Mouse (Mus musculus): ENCODE results near the gene Ldhal6b. TPM values are rescaled to one million over a fixed set of nuclear protein-coding genes. Genes with fewer than 3 reads are reported as not detected.

Gene Ldhal6b
- total and polyA plus RNA-seq, 2 experiments from 2014 or later = 1.3 TPM; not detected in 1

GRCm38 (mm10) chr17:5411205-5411604 is 7.4 kb downstream of the Ldhal6b start:
- TF ChIP-seq CTCF (IDR thresholded peaks at IDR 0.05; ENCODE audit: low read depth) = no peak
- no peaks in the 10 kb centered on the region for H3K27me3 ChIP-seq (ENCODE audit: insufficient read depth, low read length)
- no peak overlapping the region for H3K4me2 ChIP-seq (ENCODE audit: low read depth)
- H3K9me3 ChIP-seq (ENCODE audit: low read length) = no peaks in the 10 kb centered on the region
- no peak overlapping the region for H3K4me3 ChIP-seq (ENCODE audit: low read depth, low read length)
- no peak overlapping the region for H3K27ac ChIP-seq (ENCODE audit: low read depth, low read length)
- WGBS = 94% methylated on average over 17 of the region's 17 CpGs
- no peak overlapping the region for H3K9ac ChIP-seq
- DNase-seq = no peak
- no peaks in the 10 kb centered on the region for H3K4me1 ChIP-seq (ENCODE audit: insufficient read depth)
- no peak for ATAC-seq
- H3K36me3 ChIP-seq (ENCODE audit: insufficient read depth) = peaks cover 5% of the 10 kb centered on the region; the same call in 1 of the 2 replicates

GRCm38 (mm10) chr17:5410336-5410735 is 8.2 kb downstream of the Ldhal6b start:
- no peak for TF ChIP-seq CTCF (IDR thresholded peaks at IDR 0.05; ENCODE audit: low read depth)
- WGBS = 85% methylated on average over 4 of the region's 4 CpGs

GRCm38 (mm10) chr17:5407030-5407429 is 11.5 kb downstream of the Ldhal6b start:
- no peak overlapping the region for H3K27ac ChIP-seq (ENCODE audit: low read depth, low read length)
- WGBS = 60% methylated on average over 6 of the region's 6 CpGs
- ATAC-seq = no peak

More at GRCm38 (mm10) chr17:5410336-5410735, 8.2 kb downstream of the Ldhal6b start:
- Histone ChIP-seq H3K27ac (ENCODE audit: low read depth, low read length) (no peak overlapping the region), H3K9me3 (ENCODE audit: low read length) (no peaks in the 10 kb centered on the region), H3K9ac (no peak overlapping the region), H3K4me1 (ENCODE audit: insufficient read depth) (no peaks in the 10 kb centered on the region), H3K4me2 (ENCODE audit: low read depth) (no peak overlapping the region), H3K27me3 (ENCODE audit: insufficient read depth, low read length) (peaks cover 3% of the 10 kb centered on the region; the same call in 1 of the 2 replicates), H3K4me3 (ENCODE audit: low read depth, low read length) (no peak overlapping the region), H3K36me3 (ENCODE audit: insufficient read depth) (peaks cover 5% of the 10 kb centered on the region; the same call in 1 of the 2 replicates)
- DNase-seq (no peak), ATAC-seq (no peak)

GRCm38 (mm10) chr17:5406566-5406965 is 12.0 kb downstream of the Ldhal6b start:
- Histone ChIP-seq H3K9ac (no peak overlapping the region), H3K36me3 (ENCODE audit: insufficient read depth) (peaks cover 5% of the 10 kb centered on the region; the same call in 1 of the 2 replicates), H3K9me3 (ENCODE audit: low read length) (no peaks in the 10 kb centered on the region), H3K27ac (ENCODE audit: low read depth, low read length) (no peak overlapping the region), H3K4me1 (ENCODE audit: insufficient read depth) (no peaks in the 10 kb centered on the region), H3K4me2 (ENCODE audit: low read depth) (no peak overlapping the region), H3K4me3 (ENCODE audit: low read depth, low read length) (no peak overlapping the region), H3K27me3 (ENCODE audit: insufficient read depth, low read length) (peaks cover 5% of the 10 kb centered on the region; the same call in 1 of the 2 replicates)
- no peak for ATAC-seq
- DNase-seq = no peak
- WGBS = 38% methylated on average over 10 of the region's 10 CpGs
- TF ChIP-seq CTCF (IDR thresholded peaks at IDR 0.05; ENCODE audit: low read depth) = no peak

More at GRCm38 (mm10) chr17:5407030-5407429, 11.5 kb downstream of the Ldhal6b start:
- TF ChIP-seq CTCF (IDR thresholded peaks at IDR 0.05; ENCODE audit: low read depth) = no peak
- DNase-seq = no peak
- H3K4me2 ChIP-seq (ENCODE audit: low read depth) = no peak overlapping the region
- peaks cover 5% of the 10 kb centered on the region; the same call in 1 of the 2 replicates for H3K36me3 ChIP-seq (ENCODE audit: insufficient read depth)
- no peaks in the 10 kb centered on the region for H3K9me3 ChIP-seq (ENCODE audit: low read length)
- no peak overlapping the region for H3K4me3 ChIP-seq (ENCODE audit: low read depth, low read length)
- no peak overlapping the region for H3K9ac ChIP-seq
- H3K4me1 ChIP-seq (ENCODE audit: insufficient read depth) = no peaks in the 10 kb centered on the region
- H3K27me3 ChIP-seq (ENCODE audit: insufficient read depth, low read length) = peaks cover 5% of the 10 kb centered on the region; the same call in 1 of the 2 replicates

- H3K9me3 ChIP-seq (ENCODE audit: low read length) = no peaks in the 10 kb centered on the region
- H3K27ac ChIP-seq (ENCODE audit: low read depth, low read length) = no peak overlapping the region
- H3K9ac ChIP-seq = no peak overlapping the region
- DNase-seq (no peak), ATAC-seq (no peak)
- no peaks in the 10 kb centered on the region for H3K36me3 ChIP-seq (ENCODE audit: insufficient read depth)
- no peaks in the 10 kb centered on the region for H3K4me1 ChIP-seq (ENCODE audit: insufficient read depth)
- WGBS = 85% methylated on average over 6 of the region's 6 CpGs
- no peak overlapping the region for H3K4me3 ChIP-seq (ENCODE audit: low read depth, low read length)
- no peak overlapping the region for H3K4me2 ChIP-seq (ENCODE audit: low read depth)
- peaks cover 5% of the 10 kb centered on the region; the same call in 1 of the 2 replicates for H3K27me3 ChIP-seq (ENCODE audit: insufficient read depth, low read length)
- TF ChIP-seq CTCF (IDR thresholded peaks at IDR 0.05; ENCODE audit: low read depth) = no peak
Observed at GRCm38 (mm10) chr17:5403885-5404284, 14.7 kb downstream of the Ldhal6b start.

- DNase-seq (peak; percentile 36), ATAC-seq (peak; percentile 67)
- no peaks in the 10 kb centered on the region for H3K9me3 ChIP-seq (ENCODE audit: low read length)
- H3K27ac ChIP-seq (ENCODE audit: low read depth, low read length) = no peak overlapping the region
- H3K27me3 ChIP-seq (ENCODE audit: insufficient read depth, low read length) = peaks cover 5% of the 10 kb centered on the region; the same call in 1 of the 2 replicates
- H3K4me2 ChIP-seq (ENCODE audit: low read depth) = no peak overlapping the region
- no peaks in the 10 kb centered on the region for H3K4me1 ChIP-seq (ENCODE audit: insufficient read depth)
- peak; percentile 70 for TF ChIP-seq CTCF (IDR thresholded peaks at IDR 0.05; ENCODE audit: low read depth)
- no peak overlapping the region for H3K9ac ChIP-seq
- WGBS = 25% methylated on average over 8 of the region's 8 CpGs
- H3K36me3 ChIP-seq (ENCODE audit: insufficient read depth) = no peaks in the 10 kb centered on the region
- H3K4me3 ChIP-seq (ENCODE audit: low read depth, low read length) = no peak overlapping the region
Observed at GRCm38 (mm10) chr17:5402624-5403023, 15.9 kb downstream of the Ldhal6b start.

GRCm38 (mm10) chr17:5402069-5402468 is 16.5 kb downstream of the Ldhal6b start:
- H3K4me1 ChIP-seq (ENCODE audit: insufficient read depth) = no peaks in the 10 kb centered on the region
- H3K9ac ChIP-seq = no peak overlapping the region
- no peaks in the 10 kb centered on the region for H3K36me3 ChIP-seq (ENCODE audit: insufficient read depth)
- no peak overlapping the region for H3K4me2 ChIP-seq (ENCODE audit: low read depth)
- no peak overlapping the region for H3K4me3 ChIP-seq (ENCODE audit: low read depth, low read length)
- WGBS = 8% methylated on average over 9 of the region's 9 CpGs
- no peaks in the 10 kb centered on the region for H3K9me3 ChIP-seq (ENCODE audit: low read length)
- ATAC-seq (peak; percentile 76), DNase-seq (peak; percentile 67)
- no peak overlapping the region for H3K27ac ChIP-seq (ENCODE audit: low read depth, low read length)
- peak; percentile 77 for TF ChIP-seq CTCF (IDR thresholded peaks at IDR 0.05; ENCODE audit: low read depth)
- H3K27me3 ChIP-seq (ENCODE audit: insufficient read depth, low read length) = peaks cover 5% of the 10 kb centered on the region; the same call in 1 of the 2 replicates

Data from forebrain, postnatal 0 days (tissue).